Mouse (Mus musculus) E14TG2a.4 (cell line): Measurements from ENCODE around the gene Ldhc.

Experiments
- CTCF ChIP-seq: conservative IDR thresholded peaks from 2 replicates; pipeline ENCODE4 v1.5.1; 2014; ENCODE audit warnings: low read length
- NANOG ChIP-seq: IDR thresholded peaks from 2 replicates; pipeline ENCODE4 v1.6.1; 2014; ENCODE audit warnings: borderline replicate concordance, low read length, mixed read lengths
- POU5F1 ChIP-seq: IDR thresholded peaks from 2 replicates; pipeline ENCODE4 v1.6.1; 2014; ENCODE audit warnings: low read length, borderline replicate concordance

DNA sequence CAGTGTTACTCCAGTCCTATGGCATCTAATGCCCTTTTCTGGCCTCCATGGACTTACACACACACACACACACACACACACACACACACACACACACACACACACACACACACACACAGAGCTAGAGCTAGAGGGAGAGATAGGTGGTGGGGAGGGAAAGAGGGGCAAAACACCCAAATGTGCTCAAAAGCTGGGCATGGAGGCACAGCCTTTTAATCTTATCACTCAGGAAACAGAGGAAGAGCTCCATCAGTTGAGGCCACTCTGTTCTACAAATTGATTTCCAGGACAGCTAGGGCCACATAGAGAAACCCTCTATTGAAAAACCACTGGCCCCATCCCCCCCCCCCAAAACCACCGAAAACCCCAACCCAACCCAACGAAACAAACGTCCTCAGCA is 22.3 kb downstream of the Ldhc start:
- no peak for TF ChIP-seq NANOG
- no peak for TF ChIP-seq CTCF
- TF ChIP-seq POU5F1: no peak
